Mouse (Mus musculus): ENCODE data around the gene Swt1. TPM values are rescaled to one million over a fixed set of nuclear protein-coding genes. Genes with fewer than 3 reads are reported as not detected.

Swt1 gene
- polyA plus RNA-seq, 1 experiment, result 0.78 TPM

- no peak for TF ChIP-seq GATA1 (IDR thresholded peaks at IDR 0.05; ENCODE audit: low read length)
Observed at GRCm38 (mm10) chr1:151342311-151342710, 85.9 kb downstream of the Swt1 start.

DNA sequence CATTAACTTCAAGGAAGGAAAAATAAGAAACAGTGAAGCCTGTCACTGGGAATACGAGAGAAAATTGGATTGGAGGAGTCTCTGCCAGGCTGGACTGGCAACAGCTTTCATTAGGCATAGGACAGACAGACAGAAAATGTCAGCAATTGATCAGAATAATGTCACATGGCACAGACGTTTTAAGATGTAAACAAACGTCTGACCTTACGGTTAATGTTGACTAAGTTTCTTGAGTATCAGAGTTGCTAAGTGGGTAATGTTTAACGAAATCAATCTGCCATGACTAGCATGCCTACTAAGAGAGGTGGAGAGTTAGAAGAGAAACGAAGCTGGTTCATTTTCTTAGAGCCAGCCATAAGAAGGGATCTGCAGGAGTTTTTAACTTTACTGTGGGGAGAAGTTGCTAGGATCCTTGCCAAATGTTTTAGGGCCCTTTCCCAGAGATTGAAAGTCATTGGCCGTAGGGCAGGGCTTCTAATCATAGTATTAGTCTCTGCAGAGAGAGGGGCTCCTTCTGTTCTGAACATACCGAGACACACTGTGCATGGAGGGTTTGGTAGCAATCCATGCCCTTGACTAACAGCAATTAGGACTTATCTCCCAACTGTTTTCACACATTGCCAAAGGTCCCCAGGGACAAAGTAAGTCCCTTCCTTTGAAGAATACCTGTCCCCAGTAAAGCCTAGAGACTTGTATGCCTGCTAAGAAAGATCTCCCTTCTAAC is 86.8 kb downstream of the Swt1 start:
- no peak for TF ChIP-seq GATA1 (IDR thresholded peaks at IDR 0.05; ENCODE audit: low read length)

DNA sequence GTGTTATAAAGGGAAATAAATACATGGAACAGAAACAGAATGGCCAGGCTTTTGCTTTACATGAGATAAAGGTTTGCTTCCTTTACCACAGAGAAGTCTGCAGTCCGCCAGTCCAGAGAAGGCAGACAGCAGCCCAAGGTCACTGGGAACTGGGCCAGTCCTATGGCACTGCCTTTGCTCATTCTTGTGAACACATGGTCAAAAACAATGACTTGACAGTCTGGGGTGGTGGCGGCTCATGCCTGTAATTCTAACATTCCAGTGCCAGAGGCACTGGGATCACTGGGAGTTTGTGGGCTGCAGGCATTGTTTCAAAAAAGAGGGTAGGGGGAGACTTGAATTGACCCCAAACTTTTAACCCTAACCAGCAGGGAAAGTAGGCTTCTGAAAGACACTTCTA is 89.3 kb downstream of the Swt1 start:
- no peak for TF ChIP-seq GATA1 (IDR thresholded peaks at IDR 0.05; ENCODE audit: low read length)

DNA sequence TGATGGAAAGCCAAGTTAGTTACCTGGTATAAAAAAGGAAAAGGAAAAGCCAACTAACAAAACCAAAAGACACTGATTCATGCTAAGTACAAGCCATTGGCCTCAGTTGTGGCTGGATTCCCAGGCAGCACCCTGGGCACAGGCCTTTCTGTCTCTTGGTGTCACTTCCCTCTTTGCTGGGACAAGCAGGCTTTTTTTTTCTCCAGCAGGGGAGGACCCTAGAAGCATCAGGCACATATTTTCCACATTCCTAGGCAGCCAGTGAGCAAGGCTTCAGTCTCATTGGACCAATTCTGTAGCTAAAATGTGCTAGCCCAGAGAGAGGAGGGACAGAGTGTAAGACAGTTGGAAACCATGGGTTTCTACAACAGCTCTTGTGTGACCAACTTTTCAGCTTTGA is 90.0 kb downstream of the Swt1 start:
- TF ChIP-seq GATA1 (IDR thresholded peaks at IDR 0.05; ENCODE audit: low read length), result no peak

GRCm38 (mm10) chr1:151332819-151333218 is 95.4 kb downstream of the Swt1 start:
- no peak for TF ChIP-seq GATA1 (IDR thresholded peaks at IDR 0.05; ENCODE audit: low read length)

DNA sequence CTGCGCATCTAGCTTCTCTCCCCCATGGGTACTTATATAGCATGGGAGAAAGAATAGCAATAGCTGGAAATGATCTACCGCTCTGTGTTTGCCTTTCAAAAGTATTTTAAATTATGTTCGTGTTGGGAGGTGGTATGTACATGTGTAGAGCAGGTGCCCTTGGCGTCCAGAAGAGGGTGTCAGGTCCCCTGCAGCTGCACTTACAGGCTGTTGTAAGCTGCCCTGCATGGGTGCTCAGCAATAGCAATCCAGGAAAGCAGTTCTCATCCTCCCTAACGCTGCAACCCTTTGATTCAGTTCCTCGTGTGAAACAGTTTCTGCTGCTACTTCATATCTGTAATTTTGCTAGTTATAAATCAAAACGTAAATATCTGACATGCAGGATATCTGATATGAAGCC is 98.7 kb downstream of the Swt1 start:
- no peak for TF ChIP-seq GATA1 (IDR thresholded peaks at IDR 0.05; ENCODE audit: low read length)

GRCm38 (mm10) chr1:151328341-151329097 is 99.7 kb downstream of the Swt1 start:
- no peak for TF ChIP-seq GATA1 (IDR thresholded peaks at IDR 0.05; ENCODE audit: low read length)

DNA sequence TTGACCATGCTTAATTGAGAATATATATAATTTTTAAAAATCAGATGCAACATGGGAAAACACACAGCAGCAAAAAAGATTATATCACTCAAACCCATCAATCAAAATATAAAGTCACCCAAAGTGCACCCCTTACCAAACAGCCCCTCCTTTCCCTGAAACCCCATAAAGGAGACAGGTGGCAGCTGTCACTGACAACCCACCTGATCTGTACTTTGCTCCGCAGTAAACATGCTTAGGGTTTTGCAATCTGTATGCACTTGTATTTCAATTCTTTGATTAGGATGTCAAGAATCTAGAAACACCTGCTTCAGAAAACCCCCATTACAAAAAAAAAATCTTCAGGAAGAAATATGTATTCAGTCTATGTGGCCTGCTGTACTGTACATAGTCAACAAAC is 102.9 kb downstream of the Swt1 start:
- no peak for TF ChIP-seq GATA1 (IDR thresholded peaks at IDR 0.05; ENCODE audit: low read length)

DNA sequence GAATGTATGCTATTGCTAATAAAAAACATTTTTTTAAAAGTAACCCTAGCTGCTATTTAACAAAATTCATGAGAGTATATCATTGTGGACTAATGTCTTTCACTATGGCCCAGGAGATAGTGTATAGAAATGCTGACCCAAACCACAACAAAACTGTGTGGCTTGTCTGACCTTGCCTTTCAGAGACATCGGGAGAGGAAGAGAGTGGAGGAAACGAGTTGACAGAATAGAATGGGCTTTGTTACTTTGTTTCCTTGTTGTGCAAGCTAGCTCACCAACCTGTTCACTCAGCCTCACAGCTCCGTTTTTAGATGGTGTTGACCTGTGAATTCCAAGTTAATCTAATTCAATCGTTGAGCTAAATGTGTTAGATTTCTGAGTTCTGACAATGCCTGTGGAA is 107.8 kb downstream of the Swt1 start:
- no peak for TF ChIP-seq GATA1 (IDR thresholded peaks at IDR 0.05; ENCODE audit: low read length)

DNA sequence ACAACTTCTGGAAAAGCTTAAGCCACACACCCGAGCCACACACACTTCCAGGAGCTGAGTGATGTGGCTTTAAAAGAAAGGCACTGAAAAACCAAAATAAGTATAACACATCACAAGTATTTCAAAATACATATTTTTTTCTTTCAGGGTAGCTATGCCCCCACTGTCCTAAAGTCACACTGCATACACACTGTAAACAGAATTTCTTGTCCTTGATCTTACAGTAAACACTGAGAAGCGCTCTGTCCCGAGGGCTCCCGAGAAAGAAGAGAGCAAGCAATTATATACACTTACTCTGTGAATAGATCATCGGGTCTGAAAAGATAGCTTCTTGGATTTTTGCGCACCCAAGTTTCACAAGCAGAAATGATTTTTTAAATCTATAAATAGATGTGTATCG is 109.0 kb downstream of the Swt1 start:
- TF ChIP-seq GATA1 (IDR thresholded peaks at IDR 0.05; ENCODE audit: low read length), result no peak

Other genes starting within 250 kb of the Swt1 start
- gene Gm47985, start 245.9 kb downstream of the Swt1 start, polyA plus RNA-seq (2012), result 0.32 and 0.96 TPM in 2 replicates
- 0.10 and 0.59 TPM in 2 replicates for gene Gm8947, start 236.1 kb downstream of the Swt1 start, polyA plus RNA-seq (2012)
- gene Gm47995, start 230.0 kb downstream of the Swt1 start, polyA plus RNA-seq (2012), result 2.7 and 3.0 TPM in 2 replicates
- gene 3110040M04Rik, start 224.3 kb downstream of the Swt1 start, polyA plus RNA-seq (2012), result 0.98 and 1.1 TPM in 2 replicates
- 0.36 TPM in 2 replicates for gene Gm47996, start 218.3 kb downstream of the Swt1 start, polyA plus RNA-seq (2012)
- gene Ivns1abp, start 84.0 kb downstream of the Swt1 start, polyA plus RNA-seq (2012), result 126 and 153 TPM in 2 replicates
- 29.8 and 31.2 TPM in 2 replicates for gene Trmt1l, start 87 bp upstream of the Swt1 start, polyA plus RNA-seq (2012)
- gene Rnf2, start 72.5 kb upstream of the Swt1 start, polyA plus RNA-seq (2012), result 50.0 and 79.9 TPM in 2 replicates
- gene Fam129a, start 142.7 kb upstream of the Swt1 start, polyA plus RNA-seq (2012), result 0.02 and 0.03 TPM in 2 replicates

Measured in G1E-ER4 (cell line).